23 mouse cellular contexts compared by ENCODE assay signal in genomic region chr1:105169455-105170113, GRCm38 (mm10).
DNase-seq lines count a peak whose midpoint lies in the region; ATAC-seq and TF ChIP-seq lines count a peak whose summit lies in the region.
"Had no signal": no experiment of that assay in that cellular context is flagged by ENCODE, and none has a peak within 500 bp of the region (broad histone marks: within the 10 kb centered on the region; RNA-seq: fewer than 3 reads in every experiment).

No protein-coding gene starts in this region.

- TF ChIP-seq POLR2A in kidney, adult 2 months (IDR thresholded peaks at IDR 0.05; ENCODE audit: low read depth, low read length): no peak
- TF ChIP-seq POLR2A in bone marrow, adult 2 months (IDR thresholded peaks at IDR 0.05; ENCODE audit: borderline replicate concordance, control insufficient read depth, low read depth, low read length): no peak

- no peak for TF ChIP-seq CTCF in kidney, adult 2 months (conservative IDR thresholded peaks at IDR 0.05; ENCODE audit: insufficient read depth, insufficient read length, low read depth, low read length)
- no peak for TF ChIP-seq CTCF in bone marrow, adult 2 months (IDR thresholded peaks at IDR 0.05; ENCODE audit: control insufficient read depth, insufficient read depth, low read length)

- H3K9ac ChIP-seq in intestine, embryonic 15.5 days: no peak overlapping the region
- no peak overlapping the region for H3K9ac ChIP-seq in hindbrain, embryonic 13.5 days
- H3K9ac ChIP-seq: embryonic facial prominence, embryonic 12.5 days; forebrain, embryonic 13.5 days; hindbrain, embryonic 14.5 days; liver, embryonic 15.5 days had no signal

- no peak overlapping the region for H3K4me2 ChIP-seq in intestine, embryonic 15.5 days (replicated peaks)
- H3K4me2 ChIP-seq in hindbrain, embryonic 13.5 days: no peak overlapping the region
- H3K4me2 ChIP-seq: embryonic facial prominence, embryonic 12.5 days; forebrain, embryonic 13.5 days; hindbrain, embryonic 14.5 days; liver, embryonic 15.5 days; midbrain, embryonic 11.5 days had no signal

- H3K4me3 ChIP-seq in kidney, adult 2 months (ENCODE audit: insufficient read depth, low read depth, low read length): no peak overlapping the region
- no peak overlapping the region for H3K4me3 ChIP-seq in bone marrow, adult 2 months (replicated peaks; ENCODE audit: control insufficient read depth, low read depth, low read length)
- H3K4me3 ChIP-seq in intestine, embryonic 15.5 days (replicated peaks): no peak overlapping the region
- no peak overlapping the region for H3K4me3 ChIP-seq in hindbrain, embryonic 13.5 days
- H3K4me3 ChIP-seq: embryonic facial prominence, embryonic 12.5 days; erythroblast, embryonic 14.5 days; forebrain, embryonic 13.5 days; liver, embryonic 15.5 days had no signal

- DNase-seq in kidney, adult 2 months: no peak
- no peak for DNase-seq in kidney, adult 8-10 months
- DNase-seq in left cerebral cortex, postnatal 36 days (ENCODE audit: low spot score in 2 of 2): no peak
- DNase-seq in thymus, postnatal 14 days: no peak
- DNase-seq: adrenal gland, adult 8-10 months; cerebellum, adult 8-10 months; heart, postnatal 14 days; kidney, adult 11 months; kidney, postnatal 25 days; left cerebral cortex, postnatal 4 days; lung, postnatal 10 days; retina, postnatal 1 day; thymus, postnatal 25 days had no signal

- peaks cover 4% of the 10 kb centered on the region; the same call in 1 of the 2 replicates for H3K4me1 ChIP-seq in kidney, adult 2 months (ENCODE audit: control insufficient read depth, insufficient read depth, low read length)
- peaks cover 1% of the 10 kb centered on the region; the same call in 1 of the 2 replicates for H3K4me1 ChIP-seq in bone marrow, adult 2 months (ENCODE audit: control insufficient read depth, insufficient read depth, low read length)
- H3K4me1 ChIP-seq in intestine, embryonic 15.5 days (replicated peaks): 0 out of 2 replicates have a peak, but pooled peaks cover 5% of the 10 kb centered on the region
- H3K4me1 ChIP-seq in hindbrain, embryonic 13.5 days (replicated peaks): no peaks in the 10 kb centered on the region
- H3K4me1 ChIP-seq: embryonic facial prominence, embryonic 12.5 days; forebrain, embryonic 13.5 days; liver, embryonic 15.5 days had no signal

- peak; percentile 18 for ATAC-seq in intestine, embryonic 15.5 days
- peak; percentile 28 for ATAC-seq in monocyte, adult 5-6 weeks (replicated peaks; ENCODE audit: insufficient number of reproducible peaks, low FRiP score, low TSS enrichment, poor library complexity, severe bottlenecking)
- ATAC-seq in hindbrain, embryonic 13.5 days (ENCODE audit: low FRiP score): no peak
- ATAC-seq: forebrain, embryonic 13.5 days had no signal

- 90% methylated on average over 1 of the region's 1 CpGs for WGBS in kidney, adult 2 months
- WGBS in bone marrow, adult 2 months: 87% methylated on average over 1 of the region's 1 CpGs
- 67% methylated on average over 1 of the region's 1 CpGs for WGBS in intestine, embryonic 15.5 days
- 100% methylated on average over 1 of the region's 1 CpGs for WGBS in hindbrain, embryonic 13.5 days

- H3K9me3 ChIP-seq in intestine, embryonic 15.5 days: no peaks in the 10 kb centered on the region
- no peaks in the 10 kb centered on the region for H3K9me3 ChIP-seq in hindbrain, embryonic 13.5 days
- H3K9me3 ChIP-seq: embryonic facial prominence, embryonic 12.5 days; forebrain, embryonic 13.5 days; liver, embryonic 15.5 days had no signal

- H3K27ac ChIP-seq in kidney, adult 2 months (ENCODE audit: insufficient read depth, low read depth, low read length): peak overlapping the region; percentile 66; the same call in 1 of the 2 replicates
- peak overlapping the region; percentile 32; the same call in 1 of the 2 replicates for H3K27ac ChIP-seq in bone marrow, adult 2 months (ENCODE audit: control insufficient read depth, insufficient read depth, low read depth, low read length, poor library complexity)
- no peak overlapping the region for H3K27ac ChIP-seq in intestine, embryonic 15.5 days
- no peak overlapping the region for H3K27ac ChIP-seq in hindbrain, embryonic 13.5 days
- H3K27ac ChIP-seq: embryonic facial prominence, embryonic 12.5 days; forebrain, embryonic 13.5 days; hindbrain, embryonic 14.5 days; liver, embryonic 15.5 days had no signal

- no peaks in the 10 kb centered on the region for H3K36me3 ChIP-seq in kidney, adult 2 months (ENCODE audit: control insufficient read depth, insufficient read depth, low read length)
- H3K36me3 ChIP-seq in intestine, embryonic 15.5 days: no peaks in the 10 kb centered on the region
- H3K36me3 ChIP-seq in hindbrain, embryonic 13.5 days: no peaks in the 10 kb centered on the region
- H3K36me3 ChIP-seq: embryonic facial prominence, embryonic 12.5 days; liver, embryonic 15.5 days had no signal

- no peaks in the 10 kb centered on the region for H3K27me3 ChIP-seq in kidney, adult 2 months (replicated peaks; ENCODE audit: control insufficient read depth, insufficient read depth, low read length)
- H3K27me3 ChIP-seq in intestine, embryonic 15.5 days (replicated peaks): no peaks in the 10 kb centered on the region
- H3K27me3 ChIP-seq in hindbrain, embryonic 13.5 days: no peaks in the 10 kb centered on the region
- H3K27me3 ChIP-seq: embryonic facial prominence, embryonic 12.5 days; forebrain, embryonic 13.5 days; liver, embryonic 15.5 days had no signal

- intact Hi-C loops in left cerebral cortex, postnatal 36 days (cut with DNase I): no loop called here

Comparison
In these comparisons a context has a peak if more than half of its experiments do, and no peak if none do; other contexts are left out.
1. H3K27ac ChIP-seq: peak in kidney, adult 2 months (single experiment) and bone marrow, adult 2 months (single experiment); none in intestine, embryonic 15.5 days (single experiment) and hindbrain, embryonic 13.5 days (single experiment).